Mouse (Mus musculus): ENCODE data around the gene Rps19bp1.

Rps19bp1 gene

DNA sequence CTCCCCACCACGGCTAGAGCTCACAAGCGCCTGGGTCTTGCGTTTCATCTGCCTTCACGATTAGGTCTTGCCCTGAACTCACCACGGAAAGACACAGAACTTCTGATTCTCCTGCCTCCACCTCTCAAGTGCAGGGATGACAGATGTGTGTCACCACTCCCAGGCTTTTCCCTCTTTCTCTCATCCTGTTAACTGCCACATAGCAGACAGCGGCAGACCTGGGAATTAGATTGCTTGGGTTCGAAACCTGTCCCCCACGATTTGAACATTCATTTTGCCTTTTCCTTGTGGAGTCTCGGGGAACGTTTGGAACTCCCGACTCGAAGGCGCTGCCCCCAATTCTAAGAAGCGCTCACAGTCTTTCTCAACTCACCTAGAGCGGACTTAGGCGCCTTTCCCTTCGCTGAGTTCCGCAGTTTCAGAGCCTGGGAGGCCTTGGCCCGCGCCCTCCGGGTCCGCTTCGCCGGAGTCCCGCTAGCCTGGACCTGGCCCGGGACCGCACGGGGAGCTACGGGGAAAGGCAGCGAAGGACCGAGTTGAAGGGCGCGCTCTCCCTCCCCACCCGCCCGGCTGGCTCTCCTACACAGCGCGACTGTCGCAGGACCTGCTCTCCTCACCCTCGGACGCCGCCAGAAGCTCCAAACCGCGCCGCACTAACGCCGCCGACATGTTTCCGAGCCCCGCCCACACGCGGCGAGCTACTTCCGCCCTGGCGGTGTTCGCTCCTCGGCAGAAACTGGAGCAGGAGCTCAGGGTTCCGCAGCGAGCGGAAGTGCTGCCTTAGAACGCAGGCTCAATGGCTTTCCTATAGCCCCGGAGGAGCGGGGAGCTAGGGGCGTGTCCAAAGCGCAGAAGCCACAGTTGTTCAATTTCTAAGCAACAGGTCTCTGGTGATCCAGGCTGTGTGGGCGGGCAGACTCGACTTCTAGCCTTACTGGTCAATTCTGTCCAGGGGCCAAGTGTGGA is at the start of gene Rps19bp1:
TSS of gene Rps19bp1 (minus strand) at position 706 of the 966 bp plus-strand sequence.
- DNase-seq = peak; percentile 92 to 94

DNA sequence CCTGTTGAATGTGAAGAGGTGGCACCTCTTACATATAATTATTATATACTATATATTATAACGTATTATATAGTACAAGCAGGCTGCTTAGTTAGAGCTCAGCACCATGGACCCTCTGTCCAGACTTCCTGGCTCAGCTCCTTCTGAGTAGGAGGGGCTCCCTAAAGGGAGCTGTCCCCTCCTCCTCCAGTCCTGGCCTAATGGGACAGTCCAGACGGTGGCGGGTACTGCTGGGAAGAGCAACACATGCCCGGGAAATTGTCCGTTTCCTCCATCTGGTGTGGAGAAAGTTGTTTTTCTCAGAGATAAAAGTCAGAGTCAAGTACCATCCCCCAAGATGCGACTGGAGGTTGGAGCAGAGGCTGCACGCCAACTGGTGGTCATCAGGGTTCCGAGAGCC is 42.0 kb upstream of the Rps19bp1 start:
- DNase-seq = peak in 1 of 2 experiments; percentile 47

DNA sequence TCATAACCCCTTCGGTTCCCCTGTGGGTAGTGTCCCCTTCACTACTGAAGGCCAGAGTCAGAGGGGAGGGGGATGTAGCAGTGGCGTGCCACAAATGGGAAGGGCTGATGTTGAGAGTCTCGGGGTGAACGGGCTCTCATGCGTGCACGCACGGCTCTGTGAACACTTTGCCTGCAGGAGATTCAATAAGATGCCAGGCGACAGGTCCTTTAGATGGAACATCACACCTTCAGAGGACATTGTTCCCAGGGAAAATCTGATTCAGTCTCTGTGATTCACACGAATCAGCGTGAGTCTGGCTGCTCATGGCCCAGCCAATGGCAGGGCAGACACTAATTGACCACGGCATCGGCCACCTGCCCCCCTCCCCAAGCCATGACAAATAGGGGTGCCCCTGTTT is 40.1 kb upstream of the Rps19bp1 start:
- no peak for DNase-seq

DNA sequence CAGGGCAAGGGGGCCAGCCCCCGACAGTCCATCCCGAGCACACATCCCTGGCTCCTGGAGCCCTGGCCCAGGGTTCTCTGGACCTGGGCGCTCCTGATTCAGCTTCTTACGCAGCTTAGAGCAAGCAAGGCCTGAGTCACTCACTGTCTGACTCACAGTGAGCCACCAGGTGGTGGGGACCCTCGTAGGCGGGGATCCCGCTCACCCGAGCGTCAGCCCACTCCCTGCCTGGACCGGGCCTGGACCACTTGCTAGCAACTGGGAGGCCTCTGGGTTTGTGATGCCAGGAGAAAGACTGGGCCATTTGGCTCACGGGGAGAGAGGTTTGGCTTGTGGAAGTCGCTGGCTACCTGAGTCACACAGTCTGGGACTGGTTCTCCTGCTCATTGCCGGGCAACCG is 39.7 kb upstream of the Rps19bp1 start:
- no peak for DNase-seq

DNA sequence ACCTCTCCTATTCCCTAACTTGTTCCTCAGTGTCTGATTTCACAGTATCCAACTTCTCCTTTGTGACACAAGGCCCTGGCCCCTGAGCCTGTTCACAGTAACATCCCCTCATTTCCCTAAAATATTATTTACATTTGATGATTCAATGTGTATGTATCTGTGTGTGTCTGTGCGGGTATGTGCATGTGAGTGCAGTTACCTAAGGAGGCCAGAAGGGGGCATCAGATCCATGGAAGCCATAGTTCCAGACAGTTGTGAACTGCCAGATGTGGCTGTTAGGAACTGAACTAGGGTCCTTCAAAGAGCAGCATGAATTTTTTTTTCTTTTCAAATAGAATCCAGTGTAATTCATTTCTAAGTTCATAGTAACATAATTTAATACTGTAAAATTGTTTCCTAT is 33.0 kb upstream of the Rps19bp1 start:
- no peak for DNase-seq

DNA sequence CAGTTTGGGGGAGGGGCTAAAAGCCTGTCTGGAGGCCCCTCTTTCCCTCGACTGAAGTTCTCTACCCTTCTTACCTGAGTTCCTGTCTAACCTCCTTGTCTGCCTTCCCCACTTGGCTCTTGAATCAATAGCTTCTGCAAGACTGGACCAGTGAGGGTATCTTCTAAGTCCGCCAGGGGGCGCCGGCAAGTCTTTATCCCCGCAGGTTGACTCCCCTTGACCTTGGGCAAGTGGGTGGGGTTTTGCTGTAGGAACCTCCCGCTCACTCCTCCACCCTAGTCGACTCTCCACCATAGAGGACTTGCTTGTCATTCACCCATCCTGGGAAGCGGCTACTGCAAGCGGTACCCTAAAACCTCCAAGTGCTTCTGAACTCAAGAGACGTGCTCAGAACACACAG is 25.3 kb upstream of the Rps19bp1 start:
- peak; percentile 83 to 86 for DNase-seq

DNA sequence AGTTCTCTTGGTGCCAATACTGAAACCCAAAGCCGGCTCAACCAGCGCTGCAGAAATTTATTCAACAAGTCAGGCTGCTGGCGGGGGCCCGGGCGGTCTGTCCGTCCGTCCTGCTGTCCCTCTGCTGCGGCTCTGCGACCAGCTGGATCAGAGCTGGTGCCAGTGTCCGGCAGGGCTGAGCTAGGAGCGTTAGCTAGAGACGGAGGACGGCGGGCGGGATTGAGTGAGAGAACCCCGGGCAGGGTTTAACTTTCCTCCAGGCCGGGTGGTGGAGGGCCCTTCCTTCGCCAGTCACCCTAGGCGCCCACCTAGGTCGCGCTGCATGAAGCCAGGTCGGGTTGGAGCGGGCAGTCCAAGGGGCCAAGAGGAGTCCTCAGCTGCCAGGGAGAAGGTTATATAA is 23.9 kb upstream of the Rps19bp1 start:
- peak; percentile 69 to 70 for DNase-seq

DNA sequence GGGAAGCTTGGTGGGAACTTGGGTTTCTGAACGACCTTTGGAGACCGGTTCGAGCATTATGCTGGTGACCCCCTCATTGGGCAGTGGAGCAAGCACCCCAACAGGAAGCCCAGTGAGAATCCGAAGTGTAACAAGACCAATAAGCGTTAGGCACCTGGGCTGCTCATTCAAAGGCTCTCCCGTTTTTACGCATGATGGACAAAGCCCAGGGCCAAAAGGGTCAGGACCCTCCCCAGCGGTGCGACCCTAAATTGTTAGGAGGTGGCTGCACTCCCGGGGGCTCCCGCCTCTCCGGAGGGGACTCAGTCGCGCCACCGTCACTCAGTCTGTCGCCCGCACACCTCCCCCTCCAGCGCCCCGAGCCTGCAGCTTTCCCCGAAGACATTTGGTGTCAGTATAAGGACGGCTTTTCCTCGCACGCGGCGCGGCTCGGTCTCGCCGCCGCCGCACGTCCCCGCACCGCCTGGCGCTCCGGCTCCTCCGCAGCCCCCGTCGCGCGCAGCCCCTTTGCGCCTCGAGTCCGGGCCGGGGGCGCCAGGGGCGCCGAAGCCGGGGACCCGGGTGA is 22.8 kb upstream of the Rps19bp1 start, which contains the start of gene Cacna1i:
TSS of gene Cacna1i (plus strand) at position 388 of the 565 bp plus-strand sequence.
- peak; percentile 80 to 82 for DNase-seq

DNA sequence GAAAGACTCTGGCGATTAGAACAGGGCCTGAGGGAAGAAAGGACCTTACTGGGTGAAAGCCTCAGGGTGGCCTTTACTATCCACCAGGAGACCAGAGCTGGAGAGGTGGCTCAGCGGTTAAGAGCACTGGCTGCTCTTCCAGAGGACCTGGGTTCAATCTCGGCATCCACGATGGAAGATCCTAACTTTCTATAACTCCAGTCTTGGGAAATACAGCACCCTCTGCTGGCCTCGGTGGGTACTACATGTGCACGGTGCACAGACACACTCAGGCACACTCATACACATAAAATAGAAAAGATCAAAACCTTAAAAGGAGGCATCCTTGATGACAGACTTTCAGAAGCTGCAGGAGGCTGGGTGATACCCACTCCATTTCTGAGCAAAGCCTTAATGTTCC is 16.5 kb upstream of the Rps19bp1 start:
- peak; percentile 72 to 82 for DNase-seq

DNA sequence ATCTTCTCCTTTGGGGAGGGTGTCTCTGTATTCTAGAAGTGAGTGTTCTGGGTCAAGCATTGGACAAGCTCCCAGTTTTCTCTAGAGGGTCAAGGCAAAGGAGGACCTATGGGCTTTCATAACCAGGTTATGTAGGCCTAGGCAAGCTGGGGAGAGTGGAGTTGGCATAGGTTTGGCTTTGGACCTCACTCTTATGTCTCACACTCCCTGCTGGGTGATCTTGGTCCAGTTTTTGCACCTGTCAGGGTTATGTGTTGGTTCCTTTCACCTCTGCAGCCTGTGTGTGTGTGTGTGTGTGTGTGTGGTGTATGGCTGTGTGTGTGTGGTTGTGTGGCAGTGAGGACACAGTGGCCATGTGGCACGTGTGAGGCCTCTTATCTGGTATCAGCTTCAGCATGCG is 14.9 kb upstream of the Rps19bp1 start:
- no peak for DNase-seq

DNA sequence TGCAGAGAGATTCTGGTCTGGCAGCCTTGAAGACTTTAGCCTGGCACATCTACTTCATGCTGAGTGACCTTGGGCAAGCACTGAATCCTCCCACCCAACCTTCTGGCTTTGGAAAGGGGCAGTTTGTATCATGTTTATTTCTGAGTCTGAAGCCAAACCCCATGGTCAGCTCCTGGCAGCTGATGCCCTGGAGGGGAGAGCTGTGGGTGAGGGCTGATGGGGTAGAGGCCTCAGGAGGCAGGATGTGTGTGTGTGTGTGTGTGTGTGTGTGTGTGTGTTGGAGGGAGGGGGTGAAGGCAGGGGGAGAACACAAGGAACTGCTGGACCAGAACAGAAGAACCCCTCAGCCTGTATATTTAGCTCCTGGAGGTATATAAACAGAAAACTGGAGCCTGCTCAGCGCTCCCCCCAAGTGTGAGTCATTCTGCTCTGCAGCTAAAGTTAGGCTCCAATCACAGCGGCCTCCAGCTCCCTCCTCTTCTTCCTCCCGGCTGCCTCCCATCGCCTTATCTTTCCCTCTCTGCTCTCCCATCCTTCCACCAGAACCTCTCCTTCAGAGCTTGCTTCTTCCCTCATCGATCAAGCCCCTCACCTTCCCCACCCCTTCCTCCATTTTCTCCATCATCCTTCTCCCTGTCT is 14.1 kb upstream of the Rps19bp1 start:
- DNase-seq = peak; percentile 68 to 77

DNA sequence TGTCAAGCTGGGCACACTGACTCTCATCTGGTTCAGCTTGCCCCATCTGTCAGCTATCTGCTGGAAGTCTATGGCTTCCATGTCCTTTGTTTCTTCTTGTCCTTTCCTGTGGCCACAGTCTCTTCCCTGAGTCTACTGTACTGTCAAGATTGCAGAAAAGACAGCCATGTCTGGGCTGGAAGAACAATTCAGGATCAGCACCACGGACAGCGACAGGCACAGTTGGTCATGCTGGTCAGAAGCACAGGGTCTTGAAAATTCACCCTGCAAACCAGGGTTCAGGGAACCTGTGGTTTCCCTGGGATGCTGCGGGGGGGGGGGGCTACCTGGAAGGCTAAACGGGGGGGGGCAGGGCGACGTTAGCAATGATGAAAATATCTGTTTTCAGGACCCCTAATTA is 13.5 kb upstream of the Rps19bp1 start:
- peak in 1 of 2 experiments; percentile 53 for DNase-seq

DNA sequence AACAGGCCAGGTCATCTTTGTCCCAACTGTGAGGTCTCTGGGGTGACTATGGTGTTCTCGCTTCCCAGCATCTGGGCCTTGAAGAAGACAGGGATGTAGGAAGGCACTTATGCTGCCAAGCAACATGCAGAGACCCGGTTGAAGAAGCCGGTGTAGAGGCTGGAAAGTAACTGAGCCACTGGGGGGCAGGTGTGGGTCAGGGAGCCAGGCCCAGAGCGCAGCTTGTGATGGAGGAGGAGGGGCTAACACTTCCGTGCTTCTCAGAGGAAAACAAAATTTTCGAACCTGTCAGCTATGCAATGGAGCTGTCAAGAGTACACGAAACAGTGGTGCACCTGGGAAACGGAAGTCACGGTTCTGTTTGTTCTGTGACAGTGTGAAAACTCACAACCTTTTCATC is 13.0 kb upstream of the Rps19bp1 start:
- peak; percentile 72 to 73 for DNase-seq

DNA sequence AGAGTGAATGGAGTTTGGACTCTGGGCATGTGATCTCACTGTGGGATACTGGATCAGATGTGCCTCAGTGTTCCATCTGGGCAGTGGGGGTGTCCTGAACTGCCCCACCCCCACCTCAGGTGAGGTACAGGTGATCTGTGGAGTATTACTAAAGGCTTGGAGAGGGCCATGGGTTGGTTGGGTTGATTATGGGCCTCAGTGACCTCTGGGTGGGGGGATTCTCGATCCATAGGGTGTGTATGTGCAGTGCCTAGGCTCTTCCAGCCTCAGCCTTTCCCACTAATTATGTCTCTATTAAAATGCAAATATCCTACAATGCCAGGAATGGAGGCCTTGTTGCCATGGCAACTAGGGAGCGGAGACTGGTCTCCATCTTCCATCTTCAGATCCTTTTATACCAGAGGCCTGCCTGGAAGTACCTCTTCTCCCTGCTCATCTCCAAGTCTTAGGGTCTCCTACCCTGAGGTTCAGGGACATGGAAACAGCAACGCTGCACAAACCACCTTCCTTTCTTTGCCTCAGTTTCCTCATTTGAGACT is 7.8 kb upstream of the Rps19bp1 start:
- DNase-seq = no peak

DNA sequence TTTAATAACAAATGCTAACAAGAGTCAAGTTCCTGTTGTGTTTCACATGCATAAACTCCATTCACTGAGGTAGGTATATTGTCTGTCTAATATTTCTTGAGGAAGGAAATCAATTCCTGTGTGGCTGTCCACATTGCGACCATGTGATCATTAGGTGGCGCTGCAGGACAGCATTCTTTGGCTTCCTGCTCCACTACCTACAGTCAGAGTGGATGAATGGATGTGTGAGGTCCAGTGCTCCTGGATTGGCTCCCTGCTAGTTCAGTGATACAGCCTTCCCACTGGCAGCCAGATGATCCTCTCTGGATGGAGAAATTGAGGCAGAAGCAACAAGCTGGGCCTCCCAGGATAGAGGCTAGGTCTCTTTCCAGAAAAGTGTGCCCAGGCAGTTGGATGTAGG is 2.2 kb upstream of the Rps19bp1 start:
- peak; percentile 92 to 94 for DNase-seq

DNA sequence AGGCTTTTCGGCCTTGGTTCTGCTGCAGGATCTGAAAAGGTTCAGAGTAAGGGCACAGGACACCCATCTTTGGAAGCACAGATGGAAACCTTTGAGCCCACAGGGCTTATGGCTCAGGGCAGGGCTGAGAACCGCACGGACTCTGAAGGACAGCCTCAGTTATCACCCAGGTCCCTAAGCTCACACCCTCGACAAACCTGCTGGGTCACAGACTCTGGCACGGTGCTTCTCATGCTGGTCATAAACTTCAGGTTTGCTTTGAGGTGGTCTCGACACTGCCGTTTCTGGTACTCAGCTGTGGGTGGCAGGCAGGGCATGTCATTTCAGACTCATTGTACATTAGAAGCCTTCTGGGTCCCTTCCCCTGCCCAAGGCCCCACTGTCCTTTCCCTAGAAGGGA is 3.0 kb downstream of the Rps19bp1 start:
- no peak for DNase-seq

DNA sequence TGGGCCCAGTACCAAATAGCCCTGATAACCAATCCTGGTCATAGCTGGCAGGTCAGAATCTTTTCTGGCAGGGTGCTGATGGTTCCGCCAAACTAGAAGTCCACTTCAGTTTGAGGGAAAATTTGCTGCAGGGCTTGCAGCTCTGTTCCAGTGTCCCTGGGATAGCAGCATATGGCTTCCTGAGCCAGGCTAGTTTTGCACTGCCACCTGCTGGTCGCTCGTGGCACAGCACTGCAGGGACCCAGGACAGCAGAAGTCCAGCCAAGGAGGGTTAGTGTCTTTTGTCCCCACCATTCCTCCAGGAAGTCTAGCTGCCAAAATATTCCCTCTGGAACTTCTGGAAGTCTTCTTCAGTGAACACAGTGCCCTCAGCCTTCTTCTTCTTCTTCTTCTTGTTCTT is 3.4 kb downstream of the Rps19bp1 start:
- peak; percentile 94 to 95 for DNase-seq

DNA sequence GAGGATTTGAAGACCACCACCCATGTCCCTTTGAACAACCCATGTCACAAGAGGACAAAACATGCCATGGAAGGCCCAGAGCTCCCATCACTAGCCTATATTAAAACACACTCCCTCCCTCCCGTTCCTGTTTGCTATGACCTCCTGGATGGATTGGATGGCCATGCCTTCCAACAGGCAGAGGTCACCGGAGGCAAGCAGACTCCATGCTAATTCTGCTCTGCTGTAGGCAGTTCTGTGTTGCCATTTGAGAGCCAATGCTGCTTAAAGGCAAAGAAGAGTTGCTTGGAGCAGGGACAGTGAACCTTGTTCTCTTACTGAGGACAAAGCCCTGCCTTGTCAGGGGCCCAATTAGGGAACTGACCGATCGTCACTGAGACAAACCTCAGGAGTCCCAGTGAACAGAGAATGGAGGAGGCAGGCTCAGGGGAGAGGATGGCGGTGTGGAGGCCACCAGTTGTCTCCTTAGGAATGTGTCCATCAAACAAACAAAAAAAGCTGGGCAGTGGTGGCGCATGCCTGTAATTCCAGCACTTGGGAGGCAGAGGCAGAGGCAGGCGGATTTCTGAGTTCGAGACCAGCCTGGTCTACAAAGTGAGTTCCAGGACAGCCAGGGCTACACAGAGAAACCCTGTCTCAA is 4.6 kb downstream of the Rps19bp1 start:
- DNase-seq = no peak

DNA sequence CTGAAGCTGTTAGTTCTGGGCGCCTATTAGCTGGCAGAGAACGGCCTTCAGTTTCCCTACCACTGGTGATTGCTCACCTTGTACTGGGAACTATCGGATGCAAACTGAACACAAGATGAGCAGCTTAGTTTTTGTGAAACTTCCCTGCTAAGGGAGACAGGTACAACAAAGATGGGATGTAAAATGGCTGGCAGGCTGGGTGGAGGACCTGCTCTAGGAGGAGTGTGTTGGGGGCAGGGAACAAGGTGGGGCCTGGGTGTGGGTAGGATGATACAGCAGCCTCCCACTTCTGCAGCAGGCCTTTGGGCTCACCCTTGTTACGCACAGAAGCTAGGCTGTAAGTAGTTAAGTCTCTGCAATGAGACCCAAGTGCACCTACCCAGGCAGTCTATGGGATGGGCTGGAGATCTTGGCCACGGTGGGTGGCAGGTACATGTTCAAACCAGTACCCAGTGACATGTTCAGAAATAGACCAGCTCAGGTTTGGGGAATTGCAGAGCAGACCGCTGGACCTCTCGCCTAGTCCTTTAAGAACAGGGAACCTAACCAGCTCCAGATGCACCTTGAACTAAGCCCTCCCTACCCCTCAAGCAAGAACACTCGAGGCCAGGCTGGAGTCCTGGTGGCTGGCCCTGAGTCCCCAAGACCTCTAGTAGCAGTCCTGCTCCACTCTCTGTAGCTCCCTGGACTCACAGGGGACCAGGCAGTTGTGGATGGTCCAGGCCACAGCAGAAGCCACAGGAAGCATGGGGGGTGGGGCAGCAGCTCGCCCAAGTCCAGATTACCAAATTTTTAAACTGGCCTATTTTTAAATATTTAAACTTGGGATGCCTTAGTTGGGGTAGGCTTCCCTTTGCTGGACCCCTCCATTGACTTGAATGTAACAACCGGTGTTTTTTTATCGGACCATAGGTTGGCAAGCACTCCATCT is 5.6 kb downstream of the Rps19bp1 start:
- DNase-seq = peak in 1 of 2 experiments; percentile 44

DNA sequence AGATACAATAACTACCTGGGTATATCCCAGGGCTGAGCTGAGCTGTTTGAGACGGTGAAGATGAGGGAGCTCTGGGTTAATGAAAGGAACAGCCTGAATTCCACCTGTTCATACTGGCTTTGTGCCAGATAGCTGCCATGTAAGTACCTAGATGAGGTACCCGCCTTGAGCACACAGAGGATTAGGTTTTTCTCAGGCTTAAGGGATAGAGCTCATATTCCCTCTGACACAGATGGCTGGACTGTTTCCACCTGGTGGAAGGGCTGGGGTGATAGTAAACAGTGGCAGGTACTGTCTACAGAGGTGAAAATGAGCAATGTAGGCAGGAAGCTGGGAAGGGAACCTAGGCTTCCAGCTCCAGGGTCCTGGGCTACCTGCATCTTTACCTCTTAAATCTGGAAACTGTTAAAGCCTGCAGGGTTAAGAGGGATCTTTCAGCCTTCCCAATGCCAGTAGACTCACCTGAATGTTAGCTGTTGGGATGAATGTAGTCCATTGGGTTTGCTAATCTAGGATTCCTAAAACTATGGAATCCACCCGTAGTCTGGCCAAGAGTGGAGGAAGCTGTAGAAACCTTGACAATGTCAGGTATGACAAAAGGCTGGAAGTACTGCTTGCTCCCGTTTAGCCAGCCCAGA is 6.4 kb downstream of the Rps19bp1 start:
- DNase-seq = peak; percentile 65 to 80
